Mouse (Mus musculus) adrenal gland, adult 10 weeks (tissue): ENCODE measurements around the gene Hist1h2ak. TPM values are rescaled to one million over a fixed set of nuclear protein-coding genes. Genes with fewer than 3 reads are reported as not detected.

Source experiments
- polyA plus RNA-seq: library from polyadenylated mRNA; stranded (reverse); fragments of 350-450 nt; fragmentation: Illumina TruSeq; extraction: RNeasy Lipid Tissue Mini Kit (QIAGEN cat#74804); gene quantifications from one replicate; pipeline ENCODE4 v1.2.3, GENCODE M21; 2014; ENCODE audit warnings: low read depth, low replicate concordance

Hist1h2ak gene
- polyA plus RNA-seq: not detected

DNA sequence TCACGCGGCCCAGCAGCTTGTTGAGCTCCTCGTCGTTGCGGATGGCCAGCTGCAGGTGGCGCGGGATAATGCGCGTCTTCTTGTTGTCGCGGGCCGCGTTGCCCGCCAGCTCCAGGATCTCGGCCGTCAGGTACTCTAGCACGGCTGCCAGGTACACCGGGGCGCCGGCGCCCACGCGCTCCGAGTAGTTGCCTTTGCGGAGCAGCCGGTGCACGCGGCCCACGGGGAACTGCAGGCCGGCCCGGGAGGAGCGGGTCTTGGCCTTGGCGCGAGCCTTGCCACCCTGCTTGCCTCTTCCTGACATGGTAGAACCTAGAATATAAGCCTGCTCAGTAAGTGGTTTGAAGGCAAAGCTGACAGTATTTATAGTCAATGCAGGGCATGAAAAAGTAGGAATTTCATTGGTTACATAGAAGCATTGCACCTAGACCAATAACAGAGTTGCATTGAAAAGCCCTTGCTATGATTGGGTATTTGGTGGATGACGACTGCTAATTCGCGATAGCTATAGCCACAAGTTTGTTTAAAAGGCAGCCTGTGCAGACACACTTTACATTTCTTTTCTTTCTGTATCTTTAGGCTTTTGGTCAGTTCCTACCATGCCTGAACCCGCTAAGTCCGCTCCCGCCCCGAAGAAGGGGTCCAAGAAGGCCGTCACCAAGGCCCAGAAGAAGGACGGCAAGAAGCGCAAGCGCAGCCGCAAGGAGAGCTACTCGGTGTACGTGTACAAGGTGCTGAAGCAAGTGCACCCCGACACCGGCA, at the start of gene Hist1h2ak, which contains the start of gene Hist1h2bn:
Hist1h2ak (minus strand) TSS at position 304 of the 762 bp plus-strand sequence.
Hist1h2bn (plus strand) TSS at position 600 of the 762 bp plus-strand sequence.

GRCm38 (mm10) chr13:21786899-21787629, 33.4 kb upstream of the Hist1h2ak start, which contains the start of the genes Hist1h2an and Hist1h2bp:
Hist1h2an (minus strand) TSS chr13:21787218.
Hist1h2bp (plus strand) TSS chr13:21787461.

DNA sequence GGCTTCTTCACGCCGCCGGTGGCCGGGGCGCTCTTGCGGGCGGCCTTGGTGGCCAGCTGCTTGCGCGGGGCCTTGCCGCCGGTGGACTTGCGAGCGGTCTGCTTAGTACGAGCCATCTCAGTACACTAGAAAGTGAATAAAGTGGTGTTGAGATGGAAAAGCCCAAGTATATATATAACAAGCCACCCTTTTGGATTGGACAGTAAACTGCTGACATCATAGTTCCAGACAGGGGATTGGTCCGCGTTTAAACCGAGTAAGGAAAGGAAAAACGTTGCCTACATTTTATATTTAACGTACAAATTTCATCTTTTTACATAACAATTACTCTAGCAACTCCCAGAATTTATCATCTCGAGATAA, 29.6 kb upstream of the Hist1h2ak start, which contains the start of gene Hist1h3i:
Hist1h3i (minus strand) TSS at position 116 of the 363 bp plus-strand sequence.

GRCm38 (mm10) chr13:21779767-21780731, 26.4 kb upstream of the Hist1h2ak start, which contains the start of gene Hist1h1b:
Hist1h1b (minus strand) TSS chr13:21780625.

DNA sequence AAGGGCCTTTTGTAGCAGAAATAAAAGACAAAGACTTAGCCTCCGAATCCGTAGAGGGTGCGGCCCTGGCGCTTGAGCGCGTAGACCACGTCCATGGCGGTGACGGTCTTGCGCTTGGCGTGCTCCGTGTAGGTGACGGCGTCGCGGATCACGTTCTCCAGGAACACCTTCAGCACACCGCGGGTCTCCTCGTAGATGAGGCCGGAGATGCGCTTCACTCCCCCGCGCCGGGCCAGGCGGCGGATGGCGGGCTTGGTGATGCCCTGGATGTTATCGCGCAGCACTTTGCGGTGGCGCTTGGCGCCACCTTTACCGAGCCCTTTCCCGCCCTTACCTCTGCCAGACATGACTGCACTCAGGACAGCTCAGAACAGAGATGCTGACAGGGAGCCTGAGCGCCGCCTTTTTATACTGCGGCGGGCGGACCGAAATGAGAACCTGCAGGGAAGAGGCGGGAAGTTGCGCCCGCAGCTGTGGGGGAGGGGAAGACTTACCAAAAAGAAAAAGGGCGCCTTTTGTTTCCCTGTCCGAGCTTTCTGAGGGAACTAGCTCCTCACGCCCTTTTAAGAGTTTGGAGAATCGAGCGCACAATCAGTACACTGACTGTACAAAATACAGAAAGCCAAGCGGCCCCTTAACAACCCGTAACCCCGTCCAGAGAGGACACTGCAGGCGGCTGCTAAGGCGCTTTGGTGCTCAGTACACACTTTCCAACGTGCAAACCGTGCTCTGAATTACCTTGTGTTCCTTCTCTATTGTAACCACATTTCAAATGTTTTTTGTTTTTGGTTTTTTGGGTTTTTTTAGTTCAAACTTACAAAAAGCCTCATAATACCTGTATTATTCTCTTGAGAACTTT, 3.2 kb downstream of the Hist1h2ak start, which contains the start of gene Hist1h4k:
Hist1h4k (minus strand) TSS at position 347 of the 859 bp plus-strand sequence.

DNA sequence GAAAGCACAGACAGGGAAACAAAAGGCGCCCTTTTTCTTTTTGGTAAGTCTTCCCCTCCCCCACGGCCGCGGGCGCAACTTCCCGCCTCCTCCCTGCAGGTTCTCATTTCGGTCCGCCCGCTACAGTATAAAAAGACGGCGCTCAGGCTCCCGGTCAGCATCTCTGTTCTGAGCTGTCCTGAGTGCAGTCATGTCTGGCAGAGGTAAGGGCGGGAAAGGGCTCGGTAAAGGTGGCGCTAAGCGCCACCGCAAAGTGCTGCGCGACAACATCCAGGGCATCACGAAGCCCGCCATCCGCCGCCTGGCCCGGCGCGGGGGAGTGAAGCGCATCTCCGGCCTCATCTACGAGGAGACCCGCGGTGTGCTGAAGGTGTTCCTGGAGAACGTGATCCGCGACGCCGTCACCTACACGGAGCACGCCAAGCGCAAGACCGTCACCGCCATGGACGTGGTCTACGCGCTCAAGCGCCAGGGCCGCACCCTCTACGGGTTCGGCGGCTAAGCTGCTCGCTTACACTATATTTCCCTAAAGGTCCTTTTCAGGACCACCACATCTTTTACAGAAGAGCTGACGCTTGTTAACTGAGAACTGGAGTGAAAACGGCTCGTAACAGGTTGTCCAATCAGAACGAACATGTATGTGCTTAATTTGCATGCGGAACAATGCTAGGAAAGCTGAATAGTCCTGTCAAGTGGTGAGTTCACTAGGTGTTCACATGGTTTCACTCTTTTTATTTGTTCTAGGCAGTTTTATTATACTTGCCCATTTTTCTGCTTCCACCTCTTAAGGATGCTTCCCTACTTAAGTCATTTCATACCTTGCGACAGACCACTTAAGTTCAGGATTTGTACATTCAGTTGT, 18.5 kb downstream of the Hist1h2ak start, which contains the start of gene Hist1h4j:
Hist1h4j (plus strand) TSS at position 159 of the 862 bp plus-strand sequence.

DNA sequence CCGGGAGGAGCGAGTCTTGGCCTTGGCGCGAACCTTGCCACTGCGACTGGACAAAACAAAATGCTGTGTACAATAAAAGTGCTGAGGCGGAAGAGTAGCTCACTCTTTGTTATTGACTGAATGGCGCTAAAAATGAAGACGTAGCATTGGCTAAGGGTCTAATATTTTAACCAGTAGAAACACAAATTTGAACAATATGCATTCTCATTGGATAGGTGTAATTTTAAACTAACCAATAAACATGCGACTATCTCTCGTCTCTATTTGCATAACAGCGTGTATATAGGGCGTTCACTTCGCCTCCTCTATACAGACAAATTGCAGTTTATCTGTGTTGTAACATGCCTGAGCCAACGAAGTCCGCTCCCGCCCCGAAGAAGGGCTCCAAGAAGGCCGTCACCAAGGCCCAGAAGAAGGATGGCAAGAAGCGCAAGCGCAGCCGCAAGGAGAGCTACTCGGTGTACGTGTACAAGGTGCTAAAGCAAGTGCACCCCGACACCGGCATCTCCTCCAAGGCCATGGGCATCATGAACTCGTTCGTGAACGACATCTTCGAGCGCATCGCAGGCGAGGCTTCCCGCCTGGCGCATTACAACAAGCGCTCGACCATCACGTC, 31.8 kb downstream of the Hist1h2ak start, which contains the start of gene Hist1h2bm:
Hist1h2bm (plus strand) TSS at position 288 of the 616 bp plus-strand sequence.

GRCm38 (mm10) chr13:21717397-21718357, 36.0 kb downstream of the Hist1h2ak start, which contains the start of gene Hist1h3h:
Hist1h3h (plus strand) TSS chr13:21717659.

GRCm38 (mm10) chr13:21715864-21716539, 37.6 kb downstream of the Hist1h2ak start, which contains the start of the genes Hist1h2bl and Hist1h2ai:
Hist1h2bl (minus strand) TSS chr13:21716143.
Hist1h2ai (plus strand) TSS chr13:21716422.

Other genes starting within 250 kb of the Hist1h2ak start
- gene Zkscan8, start 222.7 kb downstream of the Hist1h2ak start, polyA plus RNA-seq: 41.5 TPM
- gene Olfr1366, start 211.0 kb downstream of the Hist1h2ak start, polyA plus RNA-seq: not detected
- gene Olfr1535, start 193.9 kb downstream of the Hist1h2ak start, polyA plus RNA-seq: not detected
- not detected for gene Olfr1364, start 172.1 kb downstream of the Hist1h2ak start, polyA plus RNA-seq
- not detected for gene Olfr1362, start 139.8 kb downstream of the Hist1h2ak start, polyA plus RNA-seq
- gene Olfr11, start 111.3 kb downstream of the Hist1h2ak start, polyA plus RNA-seq: not detected
- gene Olfr1361, start 90.4 kb downstream of the Hist1h2ak start, polyA plus RNA-seq: not detected
- gene Olfr1360, start 76.4 kb downstream of the Hist1h2ak start, polyA plus RNA-seq: not detected
- not detected for gene Olfr1359, start 55.7 kb downstream of the Hist1h2ak start, polyA plus RNA-seq
- not detected for gene Hist1h2bl, start 37.7 kb downstream of the Hist1h2ak start, polyA plus RNA-seq
- not detected for gene Hist1h2ai, start 37.4 kb downstream of the Hist1h2ak start, polyA plus RNA-seq
- not detected for gene Hist1h3h, start 36.2 kb downstream of the Hist1h2ak start, polyA plus RNA-seq
- gene Hist1h2bm, start 31.8 kb downstream of the Hist1h2ak start, polyA plus RNA-seq: not detected
- not detected for gene Hist1h4j, start 18.8 kb downstream of the Hist1h2ak start, polyA plus RNA-seq
- not detected for gene Hist1h4k, start 3.3 kb downstream of the Hist1h2ak start, polyA plus RNA-seq
- not detected for gene Hist1h2bn, start 296 bp upstream of the Hist1h2ak start, polyA plus RNA-seq
- not detected for gene Hist1h1b, start 26.8 kb upstream of the Hist1h2ak start, polyA plus RNA-seq
- gene Hist1h3i, start 29.5 kb upstream of the Hist1h2ak start, polyA plus RNA-seq: not detected
- gene Hist1h2an, start 33.4 kb upstream of the Hist1h2ak start, polyA plus RNA-seq: not detected
- not detected for gene Hist1h2bp, start 33.6 kb upstream of the Hist1h2ak start, polyA plus RNA-seq
- gene Hist1h2bq, start 56.4 kb upstream of the Hist1h2ak start, polyA plus RNA-seq: not detected
- not detected for gene Hist1h2ao, start 56.6 kb upstream of the Hist1h2ak start, polyA plus RNA-seq
- gene Hist1h4m, start 57.9 kb upstream of the Hist1h2ak start, polyA plus RNA-seq: not detected
- not detected for gene Hist1h4n, start 78.4 kb upstream of the Hist1h2ak start, polyA plus RNA-seq
- not detected for gene Hist1h2ap, start 79.7 kb upstream of the Hist1h2ak start, polyA plus RNA-seq
- 1.2 TPM for gene Hist1h2br, start 79.9 kb upstream of the Hist1h2ak start, polyA plus RNA-seq
- gene Zfp184, start 191.3 kb upstream of the Hist1h2ak start, polyA plus RNA-seq: 2.9 TPM
- not detected for gene Pom121l2, start 227.4 kb upstream of the Hist1h2ak start, polyA plus RNA-seq